In genomic region chr9:48538688-48539087, GRCm38 (mm10) we compare ENCODE assay signal across 8 mouse cellular contexts. TPM values are rescaled to one million over a fixed set of nuclear protein-coding genes. Genes with fewer than 3 reads are reported as not detected.
DNase-seq lines count a peak whose midpoint lies in the region; ATAC-seq and TF ChIP-seq lines count a peak whose summit lies in the region.

No protein-coding gene starts in this region.

- WGBS in lung, embryonic 15.5 days, result 12% methylated on average over 12 of the region's 12 CpGs
- WGBS in forebrain, postnatal 0 days, result 8% methylated on average over 12 of the region's 12 CpGs
- 19% methylated on average over 12 of the region's 12 CpGs for WGBS in liver, embryonic 15.5 days (ENCODE audit: insufficient replicate concordance)

- peak overlapping the region; percentile 14 for H3K4me2 ChIP-seq in lung, embryonic 15.5 days
- peak overlapping the region; percentile 52 for H3K4me2 ChIP-seq in forebrain, postnatal 0 days (ENCODE audit: low read depth)
- H3K4me2 ChIP-seq in liver, embryonic 15.5 days, result peak overlapping the region; percentile 13; the same call in 1 of the 2 replicates

- H3K27ac ChIP-seq in lung, embryonic 15.5 days, result no peak overlapping the region
- 0 out of 2 replicates have a peak overlapping the region, but pooled peaks have one; percentile 23 for H3K27ac ChIP-seq in forebrain, postnatal 0 days (ENCODE audit: low read depth, low read length)
- H3K27ac ChIP-seq in liver, embryonic 15.5 days (replicated peaks), result no peak overlapping the region

- no peak overlapping the region for H3K4me3 ChIP-seq in lung, embryonic 15.5 days
- peak overlapping the region; percentile 11 for H3K4me3 ChIP-seq in forebrain, postnatal 0 days (ENCODE audit: low read depth, low read length)
- no peak overlapping the region for H3K4me3 ChIP-seq in liver, embryonic 15.5 days (replicated peaks)

- H3K9me3 ChIP-seq in lung, embryonic 15.5 days, result no peaks in the 10 kb centered on the region; the same call in 1 of the 2 replicates
- H3K9me3 ChIP-seq in forebrain, postnatal 0 days (ENCODE audit: low read length), result 0 out of 2 replicates have a peak, but pooled peaks cover 11% of the 10 kb centered on the region
- H3K9me3 ChIP-seq in liver, embryonic 15.5 days (replicated peaks), result no peaks in the 10 kb centered on the region

- H3K9ac ChIP-seq in lung, embryonic 15.5 days, result no peak overlapping the region
- H3K9ac ChIP-seq in forebrain, postnatal 0 days, result peak overlapping the region; percentile 22; the same call in 1 of the 2 replicates
- H3K9ac ChIP-seq in liver, embryonic 15.5 days, result no peak overlapping the region

- H3K36me3 ChIP-seq in lung, embryonic 15.5 days, result no peaks in the 10 kb centered on the region
- H3K36me3 ChIP-seq in forebrain, postnatal 0 days (ENCODE audit: insufficient read depth), result no peaks in the 10 kb centered on the region
- no peaks in the 10 kb centered on the region for H3K36me3 ChIP-seq in liver, embryonic 15.5 days (replicated peaks)

- no peak for TF ChIP-seq CTCF in forebrain, postnatal 0 days (IDR thresholded peaks at IDR 0.05; ENCODE audit: low read depth)

- no peaks in the 10 kb centered on the region for H3K4me1 ChIP-seq in lung, embryonic 15.5 days
- 0 out of 2 replicates have a peak, but pooled peaks cover 2% of the 10 kb centered on the region for H3K4me1 ChIP-seq in forebrain, postnatal 0 days (ENCODE audit: insufficient read depth)
- H3K4me1 ChIP-seq in liver, embryonic 15.5 days (replicated peaks), result no peaks in the 10 kb centered on the region

- peaks cover 16% of the 10 kb centered on the region for H3K27me3 ChIP-seq in lung, embryonic 15.5 days
- no peaks in the 10 kb centered on the region for H3K27me3 ChIP-seq in forebrain, postnatal 0 days (ENCODE audit: insufficient read depth, low read length)
- H3K27me3 ChIP-seq in liver, embryonic 15.5 days, result peaks cover 17% of the 10 kb centered on the region

- ATAC-seq in lung, embryonic 15.5 days (ENCODE audit: borderline replicate concordance, extremely low read depth, low FRiP score, low TSS enrichment), result no peak
- ATAC-seq in forebrain, postnatal 0 days, result peak; percentile 48; the same call in 1 of the 2 replicates
- no peak for ATAC-seq in liver, embryonic 15.5 days (ENCODE audit: insufficient read depth)

- peak; percentile 65 to 71 for DNase-seq in cerebellum, postnatal 10 days
- no peak for DNase-seq in cerebellum, adult 9-11 months
- no peak for DNase-seq in lung, adult 18-20 months
- DNase-seq in forebrain, postnatal 0 days, result peak; percentile 55
- peak; percentile 42 for DNase-seq in thymus, postnatal 4 days
- no peak for DNase-seq in urinary bladder, adult 2 months (ENCODE audit: low spot score)

RNA-seq across cellular contexts. Expression of gene Gm5617, which starts 43.4 kb away (rescaled TPM):
- polyA plus RNA-seq in lung, embryonic 15.5 days (2015; fragmentation: Nextera tagmentation; extraction: Ambion mirVana), result 29.6 and 30.2 TPM in 2 replicates
- 24.4 and 24.6 TPM in 2 replicates for total RNA-seq in forebrain, postnatal 0 days (2014; rRNA removed)
- 23.3 and 30.7 TPM in 2 replicates for polyA plus RNA-seq in forebrain, postnatal 0 days (2015; fragmentation: Nextera tagmentation; extraction: Ambion mirVana)
- polyA plus RNA-seq in liver, embryonic 15.5 days (2015; fragmentation: Nextera tagmentation; extraction: Ambion mirVana), result 14.4 and 17.3 TPM in 2 replicates
- 26.3 and 29.8 TPM in 2 replicates for polyA plus RNA-seq in urinary bladder, adult 2 months (2012; rRNA removed)

RNA-seq across cellular contexts. Expression of gene Rbm7, which starts 43.6 kb away (rescaled TPM):
- 127 and 130 TPM in 2 replicates for polyA plus RNA-seq in lung, embryonic 15.5 days (2015; fragmentation: Nextera tagmentation; extraction: Ambion mirVana)
- 70.9 and 74.4 TPM in 2 replicates for total RNA-seq in forebrain, postnatal 0 days (2014; rRNA removed)
- 86.8 and 92.7 TPM in 2 replicates for polyA plus RNA-seq in forebrain, postnatal 0 days (2015; fragmentation: Nextera tagmentation; extraction: Ambion mirVana)
- 52.5 and 54.0 TPM in 2 replicates for polyA plus RNA-seq in liver, embryonic 15.5 days (2015; fragmentation: Nextera tagmentation; extraction: Ambion mirVana)
- polyA plus RNA-seq in urinary bladder, adult 2 months (2012; rRNA removed), result 53.6 and 58.4 TPM in 2 replicates

RNA-seq across cellular contexts. Expression of gene Rexo2, which starts 58.3 kb away (rescaled TPM):
- polyA plus RNA-seq in lung, embryonic 15.5 days (2015; fragmentation: Nextera tagmentation; extraction: Ambion mirVana), result 112 and 119 TPM in 2 replicates
- total RNA-seq in forebrain, postnatal 0 days (2014; rRNA removed), result 61.2 and 83.9 TPM in 2 replicates
- 108 and 109 TPM in 2 replicates for polyA plus RNA-seq in forebrain, postnatal 0 days (2015; fragmentation: Nextera tagmentation; extraction: Ambion mirVana)
- polyA plus RNA-seq in liver, embryonic 15.5 days (2015; fragmentation: Nextera tagmentation; extraction: Ambion mirVana), result 84.1 and 90.9 TPM in 2 replicates
- 412 and 443 TPM in 2 replicates for polyA plus RNA-seq in urinary bladder, adult 2 months (2012; rRNA removed)

Comparison
In these comparisons a context has a peak if more than half of its experiments do, and no peak if none do; other contexts are left out.
1. DNase-seq: peak in cerebellum, postnatal 10 days (2 of 2), forebrain, postnatal 0 days (single experiment) and thymus, postnatal 4 days (single experiment); none in cerebellum, adult 9-11 months (single experiment), lung, adult 18-20 months (0 of 2) and urinary bladder, adult 2 months (single experiment).
2. Peak in every context shown above with its lines, with median percentiles within 50 percentile points of each other: H3K4me2 ChIP-seq.